Mouse (Mus musculus) lung, adult 2 months (tissue): ENCODE data around the gene Acox3.

Experiments
- CTCF ChIP-seq: fragments of 200-500 bp; IDR thresholded peaks from 2 replicates; pipeline ENCODE4 v1.5.1; 2011; ENCODE audit warnings: mild to moderate bottlenecking, low read length, control low read depth; ENCODE audit not compliant: insufficient read depth
- POLR2A ChIP-seq: fragments of 200-500 bp; IDR thresholded peaks from 2 replicates; pipeline ENCODE4 v1.6.1; 2011; ENCODE audit warnings: low read depth, mild to moderate bottlenecking, control low read depth, low read length, borderline replicate concordance; ENCODE audit errors: extremely low read depth

- no peak for TF ChIP-seq CTCF
- no peak for TF ChIP-seq POLR2A
Observed at GRCm38 (mm10) chr5:35609971-35610370, 27.1 kb downstream of the Acox3 start.
